Mouse (Mus musculus) small intestine, adult 2 months (tissue): Measurements from ENCODE around the gene Prr5l. TPM values are rescaled to one million over a fixed set of nuclear protein-coding genes. Genes with fewer than 3 reads are reported as not detected.
A peak's percentile ranks its signal among the peaks of the same experiment; 100 is the strongest.

ENCODE experiments used
- H3K27ac ChIP-seq: fragments of 200-500 bp; 2 replicates; pipeline ENCODE4 v1.5.1; 2012; ENCODE audit warnings: low read depth, low read length, control low read depth, inconsistent platforms; ENCODE audit not compliant: insufficient read depth
- H3K27me3 ChIP-seq: fragments of 200-500 bp; 2 replicates; pipeline ENCODE4 v1.6.1; 2012; ENCODE audit warnings: mild to moderate bottlenecking, moderate library complexity, low read length, inconsistent platforms; ENCODE audit not compliant: control insufficient read depth, insufficient read depth
- H3K36me3 ChIP-seq: fragments of 200-500 bp; 2 replicates; pipeline ENCODE4 v1.6.1; 2012; ENCODE audit warnings: mild to moderate bottlenecking, low read length, control low read depth, inconsistent platforms; ENCODE audit not compliant: control insufficient read depth, insufficient read depth
- H3K4me1 ChIP-seq: fragments of 200-500 bp; 2 replicates; pipeline ENCODE4 v1.6.1; 2012; ENCODE audit warnings: low read length, inconsistent platforms, mixed read lengths; ENCODE audit not compliant: control insufficient read depth, insufficient read depth, insufficient read length
- H3K4me3 ChIP-seq: fragments of 200-500 bp; 2 replicates; pipeline ENCODE4 v1.5.1; 2012; ENCODE audit warnings: low read depth, mild to moderate bottlenecking, control low read depth, inconsistent platforms, low read length, moderate library complexity
- CTCF ChIP-seq: fragments of 200-500 bp; IDR thresholded peaks from 2 replicates; pipeline ENCODE4 v1.5.1; 2012; ENCODE audit warnings: low read depth, mild to moderate bottlenecking, control low read depth, inconsistent platforms, low read length, moderate library complexity, mixed read lengths; ENCODE audit not compliant: insufficient replicate concordance, insufficient read length; ENCODE audit errors: extremely low read depth
- POLR2A ChIP-seq: fragments of 200-500 bp; IDR thresholded peaks from 2 replicates; pipeline ENCODE4 v1.6.1; 2012; ENCODE audit warnings: low read depth, mild to moderate bottlenecking, control low read depth, inconsistent platforms, low read length, moderate library complexity
- WGBS: fragments of 180-500 bp; shearing (Covaris S2); methylation state at CpG from one replicate; pipeline ENCODE4 v1.1.7; 2018; 5-methylcytosine and 5-hydroxymethylcytosine counted together
- polyA plus RNA-seq: library from polyadenylated mRNA; depleted of rRNA; stranded (reverse); fragments of >200 nt; gene quantifications from 2 replicates; pipeline ENCODE4 v1.2.3, GENCODE M21; 2012

Gene Prr5l
- polyA plus RNA-seq, 1 experiment: 3.9 TPM

- Histone ChIP-seq H3K27me3 (no peaks in the 10 kb centered on the region), H3K36me3 (no peaks in the 10 kb centered on the region), H3K4me1 (peaks cover 8% of the 10 kb centered on the region; the same call in 1 of the 2 replicates), H3K4me3 (no peak overlapping the region), H3K27ac (no peak overlapping the region)
- 67% methylated on average over 3 of the region's 3 CpGs for WGBS
- no peak for TF ChIP-seq CTCF
- no peak for TF ChIP-seq POLR2A
Measured at GRCm38 (mm10) chr2:101816646-101817308, 66.0 kb downstream of the Prr5l start.

- Histone ChIP-seq H3K4me3 (no peak overlapping the region), H3K27me3 (no peaks in the 10 kb centered on the region), H3K27ac (no peak overlapping the region), H3K4me1 (peaks cover 12% of the 10 kb centered on the region), H3K36me3 (no peaks in the 10 kb centered on the region)
- TF ChIP-seq POLR2A: no peak
- TF ChIP-seq CTCF: peak; percentile 73; the same call in 1 of the 2 replicates
- 51% methylated on average over 5 of the region's 5 CpGs for WGBS
Measured at GRCm38 (mm10) chr2:101815250-101815934, 67.4 kb downstream of the Prr5l start.

- H3K27ac ChIP-seq: peak overlapping the region; percentile 91
- no peaks in the 10 kb centered on the region for H3K36me3 ChIP-seq
- peaks cover 14% of the 10 kb centered on the region for H3K4me1 ChIP-seq
- no peak overlapping the region for H3K4me3 ChIP-seq
- TF ChIP-seq CTCF (no peak), POLR2A (no peak)
- no peaks in the 10 kb centered on the region for H3K27me3 ChIP-seq
- WGBS: 34% methylated on average over 5 of the region's 5 CpGs
Measured at GRCm38 (mm10) chr2:101814272-101814625, 68.6 kb downstream of the Prr5l start.

GRCm38 (mm10) chr2:101813581-101814271 is 69.1 kb downstream of the Prr5l start:
- TF ChIP-seq CTCF: no peak
- TF ChIP-seq POLR2A: no peak
- peak overlapping the region; percentile 30; the same call in 1 of the 2 replicates for H3K4me3 ChIP-seq
- peaks cover 17% of the 10 kb centered on the region for H3K4me1 ChIP-seq
- H3K27ac ChIP-seq: peak overlapping the region; percentile 91
- no peaks in the 10 kb centered on the region for H3K36me3 ChIP-seq
- no peaks in the 10 kb centered on the region for H3K27me3 ChIP-seq
- 22% methylated on average over 6 of the region's 6 CpGs for WGBS

GRCm38 (mm10) chr2:101811925-101812324 is 70.9 kb downstream of the Prr5l start:
- H3K4me3 ChIP-seq: no peak overlapping the region
- H3K27me3 ChIP-seq: no peaks in the 10 kb centered on the region
- no peak overlapping the region for H3K27ac ChIP-seq
- TF ChIP-seq CTCF (no peak), POLR2A (no peak)
- WGBS: 91% methylated on average over 3 of the region's 3 CpGs
- H3K4me1 ChIP-seq: peaks cover 23% of the 10 kb centered on the region
- no peaks in the 10 kb centered on the region for H3K36me3 ChIP-seq

GRCm38 (mm10) chr2:101810774-101811173 is 72.1 kb downstream of the Prr5l start:
- TF ChIP-seq POLR2A: no peak
- TF ChIP-seq CTCF: no peak
- H3K4me3 ChIP-seq: peak overlapping the region; percentile 20; the same call in 1 of the 2 replicates
- H3K27ac ChIP-seq: peak overlapping the region; percentile 10; the same call in 1 of the 2 replicates
- no peaks in the 10 kb centered on the region for H3K27me3 ChIP-seq
- 32% methylated on average over 8 of the region's 8 CpGs for WGBS
- H3K4me1 ChIP-seq: peaks cover 23% of the 10 kb centered on the region
- no peaks in the 10 kb centered on the region for H3K36me3 ChIP-seq
